Mouse (Mus musculus): Measurements from ENCODE around the gene Rftn1. TPM values are rescaled to one million over a fixed set of nuclear protein-coding genes. Genes with fewer than 3 reads are reported as not detected.

The Rftn1 gene
- polyA plus RNA-seq, 1 experiment, result 102 TPM

DNA sequence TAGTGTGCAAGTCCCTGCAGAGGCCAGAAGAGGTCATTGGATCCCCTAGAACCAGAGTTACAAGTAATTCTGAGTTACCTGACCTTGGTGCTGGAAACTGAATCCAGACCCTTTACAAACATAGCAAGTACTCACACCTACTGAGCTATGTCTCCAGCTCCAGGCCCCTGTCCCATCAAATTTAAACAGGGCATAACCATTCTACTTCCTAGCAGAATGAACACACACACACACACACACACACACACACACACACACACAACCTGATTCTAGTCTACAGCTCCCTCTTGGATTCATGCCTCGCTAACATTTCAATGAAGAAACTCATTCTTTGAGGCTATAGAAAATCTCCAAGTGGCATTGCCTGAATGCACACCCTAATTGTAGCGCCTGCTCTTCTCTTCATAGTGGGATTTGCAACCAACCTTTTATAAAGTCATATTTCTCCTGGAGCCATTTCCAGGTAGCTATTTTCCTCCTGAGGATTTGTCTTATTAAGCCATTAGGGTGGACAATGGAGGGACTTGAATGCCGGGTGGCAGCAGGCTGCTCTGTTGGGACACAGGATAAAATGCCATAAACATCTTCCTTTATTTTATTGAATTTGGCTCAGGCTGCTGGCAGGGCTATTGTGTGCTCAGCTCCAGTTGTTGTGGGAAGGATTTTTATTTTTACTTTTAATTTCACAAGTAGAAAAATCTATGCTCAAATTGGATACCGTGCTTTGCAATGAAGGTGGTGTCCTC lies 213.6 kb downstream of the Rftn1 start:
- no peak for DNase-seq
- WGBS, result 94% methylated on average over 4 of the region's 4 CpGs
- H3K27me3 ChIP-seq (ENCODE audit: control insufficient read depth, insufficient read depth, low read length), result no peaks in the 10 kb centered on the region
- H3K4me3 ChIP-seq (ENCODE audit: control insufficient read depth, insufficient read depth, low read length), result no peak overlapping the region
- no peaks in the 10 kb centered on the region for H3K4me1 ChIP-seq (replicated peaks; ENCODE audit: control insufficient read depth, insufficient read depth, low read length)
- no peak overlapping the region for H3K27ac ChIP-seq (ENCODE audit: control insufficient read depth, insufficient read depth, low read length)
- TF ChIP-seq POLR2A (IDR thresholded peaks at IDR 0.05; ENCODE audit: control insufficient read depth, extremely low read depth, insufficient read depth, low read length, poor library complexity), result no peak
- TF ChIP-seq CTCF (IDR thresholded peaks at IDR 0.05; ENCODE audit: borderline replicate concordance, control insufficient read depth, extremely low read depth, insufficient read depth, low read length, poor library complexity), result no peak
- H3K36me3 ChIP-seq (ENCODE audit: control insufficient read depth, insufficient read depth, low read length), result no peaks in the 10 kb centered on the region

DNA sequence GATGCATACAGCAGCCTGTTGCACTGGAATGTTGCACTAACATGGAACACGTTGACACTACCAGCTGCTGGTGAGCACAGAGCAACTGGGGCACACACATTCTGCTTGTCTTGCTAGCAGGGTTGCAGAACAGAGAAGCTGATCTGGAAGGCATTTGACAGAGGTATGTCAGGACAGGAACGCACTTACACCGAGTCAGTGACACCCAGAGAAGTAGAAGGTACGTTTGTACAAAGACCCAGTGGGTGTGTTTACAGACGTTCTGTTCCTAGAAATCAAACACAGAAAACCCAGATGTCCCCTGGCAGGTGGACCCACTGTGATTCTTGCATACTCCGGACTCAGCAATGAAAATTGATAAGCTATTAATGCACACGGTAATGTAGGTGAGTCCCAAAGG lies 215.0 kb downstream of the Rftn1 start:
- no peak for DNase-seq
- H3K4me1 ChIP-seq (replicated peaks; ENCODE audit: control insufficient read depth, insufficient read depth, low read length), result no peaks in the 10 kb centered on the region
- TF ChIP-seq POLR2A (IDR thresholded peaks at IDR 0.05; ENCODE audit: control insufficient read depth, extremely low read depth, insufficient read depth, low read length, poor library complexity) (no peak), CTCF (IDR thresholded peaks at IDR 0.05; ENCODE audit: borderline replicate concordance, control insufficient read depth, extremely low read depth, insufficient read depth, low read length, poor library complexity) (no peak)
- no peak overlapping the region for H3K4me3 ChIP-seq (ENCODE audit: control insufficient read depth, insufficient read depth, low read length)
- no peaks in the 10 kb centered on the region for H3K36me3 ChIP-seq (ENCODE audit: control insufficient read depth, insufficient read depth, low read length)
- H3K27me3 ChIP-seq (ENCODE audit: control insufficient read depth, insufficient read depth, low read length), result no peaks in the 10 kb centered on the region
- WGBS, result 90% methylated on average over 7 of the region's 7 CpGs
- no peak overlapping the region for H3K27ac ChIP-seq (ENCODE audit: control insufficient read depth, insufficient read depth, low read length)

DNA sequence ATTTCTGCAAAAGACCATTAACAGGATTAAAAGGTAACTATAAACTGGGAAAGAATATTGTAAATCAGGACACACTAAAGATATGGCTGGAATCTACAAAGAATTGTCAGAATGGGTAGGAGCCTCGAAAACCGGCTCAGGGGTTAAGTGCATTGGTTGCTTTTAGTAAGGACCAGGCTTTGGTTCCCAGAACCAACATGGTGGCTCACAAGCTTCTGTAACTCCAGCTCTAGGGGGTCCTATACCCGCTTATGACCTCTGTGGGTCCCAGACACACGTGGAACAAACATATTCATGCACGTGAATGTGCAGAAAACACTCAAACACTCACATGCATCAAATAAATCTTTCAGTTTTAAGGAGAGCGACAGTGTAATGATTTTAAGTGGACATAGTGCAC lies 215.5 kb downstream of the Rftn1 start:
- Histone ChIP-seq H3K27me3 (ENCODE audit: control insufficient read depth, insufficient read depth, low read length) (no peaks in the 10 kb centered on the region), H3K4me1 (replicated peaks; ENCODE audit: control insufficient read depth, insufficient read depth, low read length) (no peaks in the 10 kb centered on the region), H3K27ac (ENCODE audit: control insufficient read depth, insufficient read depth, low read length) (no peak overlapping the region), H3K36me3 (ENCODE audit: control insufficient read depth, insufficient read depth, low read length) (no peaks in the 10 kb centered on the region), H3K4me3 (ENCODE audit: control insufficient read depth, insufficient read depth, low read length) (no peak overlapping the region)
- DNase-seq, result no peak
- WGBS, result 93% methylated on average over 6 of the region's 6 CpGs
- TF ChIP-seq CTCF (IDR thresholded peaks at IDR 0.05; ENCODE audit: borderline replicate concordance, control insufficient read depth, extremely low read depth, insufficient read depth, low read length, poor library complexity) (no peak), POLR2A (IDR thresholded peaks at IDR 0.05; ENCODE audit: control insufficient read depth, extremely low read depth, insufficient read depth, low read length, poor library complexity) (no peak)

DNA sequence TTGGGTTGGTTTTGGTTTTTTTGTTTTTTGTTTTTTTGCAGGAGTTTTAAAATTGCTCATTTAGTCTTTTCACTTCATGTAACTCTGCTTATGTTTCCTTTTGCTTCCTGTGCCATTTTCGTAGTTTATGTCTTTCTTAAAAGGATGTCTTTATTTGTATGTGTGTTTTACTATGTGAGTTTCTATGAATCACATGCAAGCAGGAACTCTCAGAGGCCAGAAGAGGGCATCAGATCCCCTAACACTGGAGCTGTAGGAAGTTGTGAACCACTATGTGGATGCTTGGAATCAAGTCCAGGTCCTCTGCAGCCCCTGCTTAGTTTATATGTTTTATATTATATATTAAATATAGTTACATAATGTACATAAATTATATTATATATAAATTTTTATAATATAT lies 218.3 kb downstream of the Rftn1 start:
- H3K27ac ChIP-seq (ENCODE audit: control insufficient read depth, insufficient read depth, low read length), result no peak overlapping the region
- no peaks in the 10 kb centered on the region for H3K27me3 ChIP-seq (ENCODE audit: control insufficient read depth, insufficient read depth, low read length)
- no peak for DNase-seq
- no peak overlapping the region for H3K4me3 ChIP-seq (ENCODE audit: control insufficient read depth, insufficient read depth, low read length)
- 87% methylated on average over 1 of the region's 1 CpGs for WGBS
- no peaks in the 10 kb centered on the region for H3K36me3 ChIP-seq (ENCODE audit: control insufficient read depth, insufficient read depth, low read length)
- H3K4me1 ChIP-seq (replicated peaks; ENCODE audit: control insufficient read depth, insufficient read depth, low read length), result peaks cover 2% of the 10 kb centered on the region; the same call in 1 of the 2 replicates
- no peak for TF ChIP-seq CTCF (IDR thresholded peaks at IDR 0.05; ENCODE audit: borderline replicate concordance, control insufficient read depth, extremely low read depth, insufficient read depth, low read length, poor library complexity)

DNA sequence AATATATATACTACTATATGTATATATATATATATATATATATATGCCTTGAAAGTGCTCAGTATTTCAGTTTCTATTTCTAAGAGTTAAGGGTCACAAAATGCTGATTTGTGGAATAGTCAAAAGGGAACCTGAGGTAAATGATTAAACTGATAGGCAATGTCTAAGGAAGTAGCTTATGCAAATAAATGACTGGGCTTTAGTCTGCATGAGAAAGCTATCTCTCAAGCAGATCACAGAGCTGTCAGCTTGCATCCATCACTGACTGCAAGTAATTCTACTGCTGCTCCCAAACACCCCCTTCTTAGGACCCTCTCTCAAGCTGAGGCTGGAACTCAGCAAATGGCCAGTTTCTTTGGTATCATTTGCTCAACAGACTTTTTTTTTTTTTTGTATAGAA lies 219.4 kb downstream of the Rftn1 start:
- no peak overlapping the region for H3K27ac ChIP-seq (ENCODE audit: control insufficient read depth, insufficient read depth, low read length)
- TF ChIP-seq CTCF (IDR thresholded peaks at IDR 0.05; ENCODE audit: borderline replicate concordance, control insufficient read depth, extremely low read depth, insufficient read depth, low read length, poor library complexity) (no peak), POLR2A (IDR thresholded peaks at IDR 0.05; ENCODE audit: control insufficient read depth, extremely low read depth, insufficient read depth, low read length, poor library complexity) (no peak)
- no peaks in the 10 kb centered on the region for H3K36me3 ChIP-seq (ENCODE audit: control insufficient read depth, insufficient read depth, low read length)
- H3K4me1 ChIP-seq (replicated peaks; ENCODE audit: control insufficient read depth, insufficient read depth, low read length), result peaks cover 2% of the 10 kb centered on the region; the same call in 1 of the 2 replicates
- H3K27me3 ChIP-seq (ENCODE audit: control insufficient read depth, insufficient read depth, low read length), result no peaks in the 10 kb centered on the region
- no peak for DNase-seq
- H3K4me3 ChIP-seq (ENCODE audit: control insufficient read depth, insufficient read depth, low read length), result no peak overlapping the region

DNA sequence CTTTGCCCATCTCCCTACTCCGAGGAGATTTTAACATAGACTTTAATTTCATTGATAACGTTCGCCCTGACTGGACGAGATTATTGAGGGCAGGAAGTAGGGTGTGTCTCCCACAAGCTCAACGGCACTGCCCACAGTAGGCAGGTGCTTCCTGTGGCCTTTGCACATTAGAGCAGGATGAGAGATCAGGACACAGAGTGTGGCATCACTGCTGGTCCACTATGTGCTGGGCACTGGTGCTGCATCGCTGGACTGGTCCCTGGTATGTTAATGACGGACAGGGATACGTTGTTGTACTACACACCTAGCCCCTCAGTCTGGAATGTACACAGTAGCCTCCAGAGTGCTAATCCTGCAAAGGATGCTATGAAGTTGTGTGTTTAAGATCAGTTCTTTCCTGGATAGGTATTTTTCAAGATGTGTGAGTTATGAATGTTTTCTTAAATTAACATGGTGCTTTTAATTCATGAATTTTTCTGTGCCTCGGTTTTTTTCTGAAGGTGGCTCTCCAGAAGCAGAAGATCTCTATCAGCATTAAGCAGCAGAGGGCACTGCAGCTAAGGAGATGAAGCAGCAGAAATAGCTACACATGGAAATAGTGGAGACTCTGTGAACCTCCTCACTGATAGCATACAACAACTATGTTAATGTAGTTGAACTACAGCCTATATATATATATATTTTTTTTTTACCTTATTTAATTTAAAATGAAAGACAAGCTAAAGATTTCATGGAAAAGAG lies 221.8 kb downstream of the Rftn1 start:
- Histone ChIP-seq H3K27me3 (ENCODE audit: control insufficient read depth, insufficient read depth, low read length) (no peaks in the 10 kb centered on the region), H3K4me3 (ENCODE audit: control insufficient read depth, insufficient read depth, low read length) (no peak overlapping the region), H3K36me3 (ENCODE audit: control insufficient read depth, insufficient read depth, low read length) (no peaks in the 10 kb centered on the region), H3K4me1 (replicated peaks; ENCODE audit: control insufficient read depth, insufficient read depth, low read length) (peaks cover 2% of the 10 kb centered on the region; the same call in 1 of the 2 replicates), H3K27ac (ENCODE audit: control insufficient read depth, insufficient read depth, low read length) (no peak overlapping the region)
- DNase-seq, result peak; percentile 68
- 18% methylated on average over 9 of the region's 9 CpGs for WGBS
- TF ChIP-seq CTCF (IDR thresholded peaks at IDR 0.05; ENCODE audit: borderline replicate concordance, control insufficient read depth, extremely low read depth, insufficient read depth, low read length, poor library complexity), result no peak
- no peak for TF ChIP-seq POLR2A (IDR thresholded peaks at IDR 0.05; ENCODE audit: control insufficient read depth, extremely low read depth, insufficient read depth, low read length, poor library complexity)

Measured in thymus, adult 2 months (tissue).